Mouse (Mus musculus): ENCODE results near the gene Vamp2.

Vamp2 gene

DNA sequence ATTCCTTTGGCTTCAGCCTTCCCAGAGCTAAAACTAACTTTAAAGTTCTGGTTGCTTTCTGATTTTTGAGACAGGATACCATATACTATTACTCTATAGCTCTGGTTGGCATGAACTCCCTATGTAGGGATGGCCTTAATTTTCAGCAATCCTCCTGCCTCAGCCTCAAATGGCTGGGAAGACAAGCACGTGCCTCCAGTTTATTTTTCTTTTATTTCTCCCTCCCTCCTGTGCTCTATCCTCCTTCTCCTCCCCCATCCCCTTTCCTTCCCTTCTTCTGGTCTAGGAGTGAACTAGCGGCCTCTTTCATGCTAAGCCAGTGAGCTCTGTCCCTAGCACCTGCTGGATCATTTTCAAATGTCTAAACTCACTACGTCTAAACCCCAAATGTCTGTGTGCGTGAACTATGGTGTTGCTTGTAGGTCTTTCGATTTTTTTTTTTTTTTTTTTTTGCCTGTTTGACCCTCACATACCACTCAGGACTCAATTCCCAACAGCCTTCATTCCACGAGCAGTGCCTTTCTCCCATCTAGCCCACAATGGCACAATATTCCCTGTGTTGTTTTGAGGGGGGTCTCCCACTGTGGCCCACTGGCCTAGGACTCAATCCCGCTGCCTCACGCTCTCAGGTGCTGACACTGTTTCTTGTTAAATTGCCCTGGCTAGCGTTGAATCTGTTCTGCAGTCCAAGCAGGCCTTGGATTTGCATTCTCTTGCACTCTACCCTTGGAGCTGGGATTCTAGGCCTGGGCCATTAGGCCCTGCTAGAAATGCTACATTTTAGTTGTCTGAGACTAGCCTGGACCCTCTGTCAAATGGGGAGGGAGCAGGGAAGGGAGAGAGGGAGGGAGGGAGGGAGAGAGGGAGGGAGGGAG, 23.8 kb upstream of the Vamp2 start:
- no peak for DNase-seq (ENCODE audit: low read depth)

DNA sequence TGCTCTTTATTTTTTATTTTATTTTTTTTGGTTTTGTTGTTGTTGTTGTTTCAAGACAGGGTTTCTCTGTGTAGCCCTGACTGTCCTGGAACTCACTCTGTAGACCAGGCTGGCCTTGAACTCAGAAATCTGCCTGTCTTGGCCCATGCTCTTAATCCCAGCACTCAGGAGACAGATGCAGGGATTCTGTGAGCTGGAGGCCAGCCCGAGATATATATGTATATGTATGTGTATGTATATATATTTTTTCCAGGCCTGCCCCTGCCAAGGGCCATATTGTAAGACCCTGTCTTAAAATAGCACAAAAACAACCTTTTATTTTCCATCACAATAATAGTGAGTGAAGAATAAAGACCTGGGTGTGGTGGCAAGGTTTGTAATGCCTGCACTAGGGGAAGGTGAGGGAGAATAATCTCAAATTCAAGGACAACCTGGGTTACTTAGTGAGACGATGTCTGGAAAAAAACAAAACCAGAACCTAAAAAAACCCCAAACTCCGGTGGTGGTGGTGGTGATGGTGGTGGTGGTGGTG, 22.8 kb upstream of the Vamp2 start:
- DNase-seq (ENCODE audit: low read depth): no peak

DNA sequence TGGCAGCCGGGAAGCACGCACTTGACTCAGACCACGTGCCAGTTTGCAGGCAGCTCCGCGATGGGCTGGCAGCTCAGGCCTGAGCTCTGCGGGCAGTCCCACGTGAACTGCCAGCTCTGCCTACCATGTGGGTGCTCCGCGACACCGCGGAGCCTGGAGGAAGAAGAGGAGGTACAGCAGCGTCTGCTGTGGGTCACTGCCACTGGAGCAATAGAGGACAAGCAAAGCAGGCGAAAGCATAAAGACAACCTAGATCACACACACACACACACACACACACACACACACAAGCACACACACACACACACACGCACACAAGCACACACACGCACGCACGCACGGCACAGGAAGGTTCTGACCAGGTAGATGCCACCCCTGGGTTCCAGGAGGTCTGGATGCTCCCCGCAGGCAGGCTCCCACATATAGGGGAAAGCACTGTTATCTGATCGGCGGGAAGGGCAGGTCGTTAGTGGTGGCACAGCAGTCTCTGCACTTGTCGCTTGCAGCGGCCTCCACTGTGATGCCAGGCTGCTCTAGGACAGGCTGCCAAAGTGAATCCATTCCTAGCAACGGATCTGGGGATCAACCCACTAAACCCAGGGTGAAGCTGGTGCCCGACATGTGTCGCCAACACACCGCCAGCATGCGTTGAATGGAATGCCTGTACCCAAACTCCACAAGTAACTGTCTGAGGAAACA, 22.0 kb upstream of the Vamp2 start:
- DNase-seq (ENCODE audit: low read depth): no peak

DNA sequence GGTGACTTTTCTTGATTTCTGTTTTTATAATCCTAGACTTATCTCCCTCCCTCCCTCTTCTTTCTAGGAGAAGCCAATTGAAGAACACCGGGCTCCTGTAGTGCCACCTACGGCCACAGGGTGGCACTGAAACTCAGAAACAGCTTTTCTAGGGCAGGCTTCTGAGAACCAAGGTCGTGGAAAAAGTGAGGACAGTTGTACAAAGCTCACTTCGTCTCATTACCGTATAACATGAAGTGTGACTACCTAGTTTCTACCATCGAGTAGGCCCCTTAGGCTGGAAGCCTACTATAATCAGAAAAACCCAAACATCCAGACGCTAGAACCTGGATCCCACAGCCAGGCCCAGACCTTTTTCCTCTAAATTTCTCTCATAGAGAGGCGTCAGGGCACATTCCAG, 21.3 kb upstream of the Vamp2 start:
- DNase-seq (ENCODE audit: low read depth): peak; percentile 93

DNA sequence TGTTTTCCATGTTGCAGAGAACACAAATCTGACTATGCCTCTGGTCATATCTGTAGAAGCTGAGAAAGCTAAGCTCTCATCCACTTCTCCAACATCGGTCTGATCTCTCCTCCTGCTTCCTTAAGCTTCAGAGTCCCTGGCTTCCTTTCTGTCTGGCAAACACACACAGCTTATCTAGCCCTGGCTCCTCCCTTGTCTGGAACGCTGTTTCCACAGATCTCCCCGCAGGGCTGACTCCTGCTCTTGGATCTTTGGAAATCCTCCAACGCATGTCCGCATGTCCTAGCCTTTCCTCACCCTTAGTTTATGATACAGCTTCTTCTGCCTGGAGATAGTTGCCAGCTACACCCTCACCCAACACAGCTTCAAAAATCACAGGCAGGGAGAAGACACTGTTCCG, 20.7 kb upstream of the Vamp2 start:
- no peak for DNase-seq (ENCODE audit: low read depth)

DNA sequence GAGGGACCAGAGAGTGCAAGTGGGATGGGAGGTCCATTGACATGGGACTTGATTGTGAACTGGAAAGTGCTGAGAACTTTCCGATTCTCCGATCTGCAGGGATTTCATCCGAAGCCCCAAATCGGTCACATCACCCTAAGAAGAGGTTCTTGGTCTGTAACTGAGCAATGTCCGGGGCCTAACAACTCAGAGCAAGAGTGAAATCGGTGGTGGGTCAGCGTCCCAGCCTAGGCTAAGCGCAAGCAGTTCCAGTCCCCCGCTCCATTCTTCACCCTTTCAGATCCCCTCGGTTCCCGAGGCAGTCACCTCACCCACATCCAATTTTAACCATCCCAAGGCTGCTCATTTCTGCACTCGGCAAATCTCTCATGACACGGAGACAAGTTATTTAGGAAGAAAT, 18.2 kb upstream of the Vamp2 start:
- DNase-seq (ENCODE audit: low read depth): no peak

DNA sequence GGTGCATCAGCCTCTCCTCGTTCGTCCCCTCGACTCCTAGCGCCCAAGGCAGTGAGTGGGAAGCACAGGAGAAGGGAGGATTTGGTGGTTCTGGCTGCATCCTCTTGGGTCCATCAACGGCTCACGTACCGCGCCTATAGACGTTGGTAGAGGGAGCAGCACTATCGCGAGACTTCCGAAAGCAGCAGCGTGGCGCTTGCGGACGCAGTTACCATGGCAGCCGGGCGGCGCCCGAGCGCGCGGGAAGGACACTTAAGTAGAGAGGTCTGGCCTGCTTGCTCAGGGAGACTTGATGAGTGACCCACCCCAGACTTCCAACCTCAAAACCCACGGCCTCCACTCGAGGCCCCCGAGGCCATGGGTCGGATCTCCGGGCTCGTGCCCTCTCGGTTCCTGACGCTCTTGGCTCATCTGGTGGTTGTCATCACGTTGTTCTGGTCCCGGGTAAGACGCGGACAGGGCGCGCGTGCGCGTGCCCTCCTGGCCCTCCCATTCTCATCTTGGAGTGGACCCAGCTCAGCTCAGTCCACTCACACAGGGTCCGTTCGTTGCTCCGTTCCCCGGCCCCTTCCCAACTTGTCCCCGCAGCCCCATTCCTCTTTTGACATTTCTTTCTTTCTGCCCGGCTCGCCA, 17.6 kb upstream of the Vamp2 start, which contains the start of gene Tmem107:
Tmem107 (plus strand) TSS at position 217 of the 633 bp plus-strand sequence.
- DNase-seq (ENCODE audit: low read depth): peak; percentile 90

DNA sequence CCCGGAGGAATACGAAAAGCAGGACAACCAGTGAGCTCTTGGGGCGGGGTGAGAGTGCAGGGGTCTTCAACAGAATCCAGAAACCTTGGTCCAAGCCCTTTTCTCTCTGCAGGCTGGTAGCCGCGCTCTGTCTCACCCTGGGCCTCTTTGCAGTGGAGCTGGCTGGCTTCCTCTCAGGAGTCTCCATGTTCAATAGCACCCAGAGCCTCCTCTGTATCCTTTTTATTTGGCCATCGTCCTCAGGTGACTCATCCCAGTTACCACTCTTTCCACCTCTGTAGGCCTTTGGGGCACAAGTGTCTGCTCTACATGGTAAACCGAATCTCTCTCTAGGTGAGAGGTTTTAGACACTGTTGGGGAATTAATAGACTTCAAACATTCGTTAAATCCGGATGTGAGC, 17.0 kb upstream of the Vamp2 start:
- no peak for DNase-seq (ENCODE audit: low read depth)

DNA sequence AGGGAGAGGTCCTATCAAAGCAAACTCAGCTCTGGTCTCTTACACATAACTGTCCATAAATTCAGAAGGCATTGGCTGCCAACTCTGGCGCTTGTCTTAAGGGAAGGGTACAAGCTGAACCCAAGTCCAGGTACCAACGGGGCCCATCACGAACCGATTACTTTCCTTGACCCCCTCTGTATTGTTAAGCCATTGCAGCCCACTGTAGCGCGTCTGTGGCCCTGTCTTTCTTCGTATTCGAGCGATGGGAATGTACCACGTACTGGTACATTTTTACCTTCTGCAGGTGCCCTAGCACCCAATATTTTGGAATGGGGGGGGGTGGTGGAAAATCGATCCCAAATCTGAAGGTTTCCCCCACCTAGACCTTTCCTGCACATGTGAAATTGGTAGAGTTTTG, 16.1 kb upstream of the Vamp2 start:
- no peak for DNase-seq (ENCODE audit: low read depth)

DNA sequence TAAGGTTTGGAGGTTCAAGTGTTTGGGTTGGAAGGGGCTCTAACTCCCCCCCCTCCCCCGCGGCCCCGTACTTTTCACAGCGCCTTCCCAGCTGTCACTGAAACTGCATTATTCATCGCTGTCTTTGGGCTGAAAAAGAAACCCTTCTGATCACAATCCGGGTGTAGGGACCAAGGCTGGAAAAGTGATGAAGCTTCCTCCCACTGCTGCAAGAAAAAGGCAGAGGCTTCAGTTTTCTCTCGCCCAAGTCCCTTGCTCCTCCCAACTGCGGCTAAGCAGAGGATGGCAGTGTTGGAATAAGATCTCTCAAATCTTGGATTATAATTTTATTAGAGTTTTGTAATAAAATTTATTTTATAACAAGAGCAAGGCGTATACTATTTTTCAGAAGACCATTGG, 15.6 kb upstream of the Vamp2 start:
- no peak for DNase-seq (ENCODE audit: low read depth)

DNA sequence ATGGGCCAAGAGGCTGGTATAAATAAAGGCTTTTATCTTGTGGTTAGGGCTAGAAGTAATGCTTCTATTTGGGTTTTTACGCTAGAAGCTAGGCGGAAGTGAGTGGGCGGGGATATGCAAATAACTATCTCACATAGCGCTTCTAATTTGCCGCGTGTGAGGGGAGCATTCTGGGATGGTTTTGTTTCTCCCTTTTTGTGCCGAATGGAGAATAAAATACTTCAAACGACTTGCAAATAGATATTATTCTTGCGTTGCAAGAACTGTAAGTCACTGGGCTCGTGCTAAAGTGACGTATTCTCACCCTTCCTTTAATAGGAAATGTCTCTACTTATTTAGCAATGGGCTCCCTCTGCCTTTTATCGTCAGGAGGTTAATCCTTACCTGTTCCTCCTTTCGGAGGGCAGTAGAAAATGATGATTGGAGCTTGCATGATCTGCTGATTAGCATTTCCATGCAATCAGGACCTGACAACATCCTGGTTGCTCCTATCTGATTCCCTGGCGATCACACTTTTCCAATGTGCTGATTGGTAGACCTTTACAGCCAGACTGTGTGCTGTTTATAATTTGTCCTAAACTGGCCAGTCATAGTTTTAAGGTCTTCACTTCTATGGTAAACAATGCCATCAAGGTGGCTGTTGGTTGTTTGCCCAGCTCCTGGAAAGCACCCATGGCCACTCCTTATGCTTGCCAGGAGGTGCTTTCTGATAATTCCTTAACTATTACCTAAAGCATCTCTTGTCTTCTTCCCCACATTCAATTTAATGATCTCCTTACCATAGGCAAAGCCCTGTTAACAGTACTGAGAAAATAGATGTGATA, 15.0 kb upstream of the Vamp2 start:
- DNase-seq (ENCODE audit: low read depth): peak; percentile 96

DNA sequence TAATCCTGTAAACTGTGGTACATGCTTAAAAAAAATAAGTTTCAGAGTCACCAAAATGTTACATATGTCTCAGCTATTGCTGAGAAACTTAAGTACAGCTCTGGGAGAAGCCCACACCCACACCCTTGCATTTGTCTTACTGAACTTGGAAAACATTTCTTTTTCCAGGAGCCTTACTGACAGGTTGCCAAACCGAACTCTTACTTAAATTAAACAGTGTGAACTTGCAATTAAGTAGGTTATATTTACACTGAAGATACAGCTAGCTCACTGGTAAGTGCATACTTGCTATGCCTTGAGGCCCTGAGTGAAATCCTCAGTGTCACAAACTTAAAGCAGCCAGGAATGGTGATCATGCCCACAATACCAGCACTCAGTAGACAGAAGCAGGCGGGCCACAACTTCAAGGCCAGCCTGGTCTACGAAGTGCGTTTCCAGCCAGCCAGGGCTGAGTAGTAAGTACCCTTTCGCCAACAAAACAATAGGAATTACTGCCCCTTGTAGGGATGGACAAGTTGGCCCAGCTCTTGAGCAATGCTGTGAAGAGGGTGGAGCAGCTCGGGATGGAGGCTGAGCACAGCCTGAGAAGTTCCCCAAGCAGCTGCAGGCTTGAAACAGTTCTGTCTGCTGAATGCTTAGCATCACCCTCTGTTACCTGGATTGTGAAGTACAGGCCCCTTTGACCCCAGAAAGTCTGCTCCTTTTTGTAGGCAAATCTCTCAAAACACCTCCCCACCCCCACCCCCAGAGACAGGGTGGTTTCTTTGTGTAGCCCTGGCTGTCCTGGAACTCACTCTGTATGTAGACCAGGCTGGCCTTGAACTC, 14.1 kb upstream of the Vamp2 start:
- no peak for DNase-seq (ENCODE audit: low read depth)

DNA sequence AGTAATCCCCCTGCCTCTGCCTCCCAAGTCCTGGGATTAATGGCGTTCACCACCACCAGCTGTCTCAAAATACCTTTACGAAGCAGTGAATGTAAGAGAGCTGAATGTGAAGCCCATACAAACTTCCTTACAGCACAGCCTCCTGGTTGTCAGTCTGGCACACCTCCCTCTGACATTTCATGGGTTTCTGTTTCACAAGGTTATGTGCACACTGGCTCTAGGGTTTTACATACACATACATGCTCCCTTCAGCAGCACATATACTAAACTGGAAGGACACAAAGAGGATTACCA, 13.6 kb upstream of the Vamp2 start:
- DNase-seq (ENCODE audit: low read depth): no peak

DNA sequence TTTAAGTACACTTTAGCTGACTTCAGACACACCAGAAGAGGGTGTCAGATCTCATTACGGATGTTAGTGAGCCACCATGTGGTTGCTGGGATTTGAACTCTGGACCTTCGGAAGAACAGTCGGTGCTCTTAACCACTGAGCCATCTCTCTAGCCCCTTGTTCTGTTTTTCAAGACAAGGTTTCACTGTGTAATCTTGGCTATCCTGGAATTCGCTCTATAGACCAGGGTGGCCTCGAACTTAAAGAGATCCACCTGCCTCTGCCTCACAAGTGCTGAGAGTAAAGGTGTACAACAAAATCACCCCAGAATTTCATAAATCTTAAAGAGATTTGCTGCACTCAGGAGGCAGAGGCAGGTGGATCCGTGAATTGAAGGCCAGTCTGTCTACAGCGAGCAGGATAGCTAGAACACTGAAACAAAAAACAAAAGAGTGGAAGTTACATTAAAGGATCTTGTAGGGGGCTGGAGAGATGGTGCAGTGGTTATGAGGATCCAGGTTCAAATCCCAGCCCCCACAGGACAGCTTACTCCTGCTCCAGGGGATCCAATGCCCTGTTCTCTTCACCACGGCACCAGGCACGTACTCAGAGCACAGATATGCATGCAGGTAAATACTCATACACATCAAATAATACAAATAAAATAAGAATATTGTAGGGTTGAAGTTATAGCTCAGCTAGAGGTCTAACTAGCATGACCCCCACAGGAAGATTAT, 12.4 kb upstream of the Vamp2 start:
- DNase-seq (ENCODE audit: low read depth): no peak

DNA sequence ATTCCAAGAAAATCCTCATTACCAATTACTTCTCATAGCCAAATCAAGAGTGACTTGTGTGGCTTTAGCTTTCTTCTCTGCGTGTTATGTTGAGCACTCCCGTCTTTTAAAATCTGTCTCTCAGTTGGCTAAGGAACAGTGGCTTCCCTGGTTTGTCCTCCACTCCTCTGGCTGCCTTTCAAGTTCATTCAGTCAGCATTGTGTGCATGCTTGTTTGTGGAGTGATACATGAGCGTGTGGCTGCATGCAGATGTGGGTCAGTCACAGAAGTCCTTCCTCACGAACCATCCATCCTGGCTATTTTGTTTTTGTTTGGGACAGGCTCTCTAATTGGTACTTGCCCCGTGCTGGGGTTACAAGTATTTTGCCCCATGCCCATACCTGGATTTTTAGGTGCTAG, 11.7 kb upstream of the Vamp2 start:
- DNase-seq (ENCODE audit: low read depth): no peak

DNA sequence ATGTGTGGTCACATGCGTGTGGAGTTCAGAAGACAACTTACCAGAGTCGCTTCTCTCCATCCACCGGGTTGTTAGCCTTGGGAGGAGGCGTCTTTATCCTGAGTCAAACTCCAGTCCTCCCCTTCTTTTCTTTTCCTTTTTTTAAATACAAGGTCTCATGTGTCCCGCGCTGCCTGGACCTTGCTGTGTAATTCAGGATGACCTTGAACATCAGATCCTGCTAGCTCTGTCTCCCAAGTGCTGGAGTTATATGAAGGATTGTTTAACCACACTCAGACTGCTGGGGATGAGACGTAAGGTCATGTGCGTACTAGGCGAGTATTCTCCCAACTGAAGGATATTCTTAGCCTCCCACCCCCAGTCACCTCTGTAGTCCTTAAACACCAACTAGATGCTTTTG, 11.0 kb upstream of the Vamp2 start:
- no peak for DNase-seq (ENCODE audit: low read depth)

DNA sequence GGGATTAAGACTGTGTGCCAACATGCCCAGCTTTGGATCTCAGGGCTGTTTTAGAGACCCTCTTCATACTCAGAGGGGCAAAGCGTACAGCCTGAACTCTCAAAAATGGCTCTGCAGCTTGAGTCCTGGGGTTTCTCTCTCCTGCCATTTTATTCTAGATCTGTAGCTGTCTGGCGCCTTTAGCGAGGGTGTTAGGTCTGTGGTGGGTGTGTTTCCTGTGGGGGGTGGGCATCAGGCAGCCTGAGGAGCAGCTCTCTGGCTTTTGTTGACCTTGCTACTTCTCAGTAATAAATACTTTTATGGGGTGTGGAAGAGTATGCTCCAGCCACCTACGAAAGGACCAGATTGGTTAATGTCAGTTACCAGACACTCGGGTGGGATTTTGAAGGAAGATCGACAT, 10.2 kb upstream of the Vamp2 start:
- no peak for DNase-seq (ENCODE audit: low read depth)

DNA sequence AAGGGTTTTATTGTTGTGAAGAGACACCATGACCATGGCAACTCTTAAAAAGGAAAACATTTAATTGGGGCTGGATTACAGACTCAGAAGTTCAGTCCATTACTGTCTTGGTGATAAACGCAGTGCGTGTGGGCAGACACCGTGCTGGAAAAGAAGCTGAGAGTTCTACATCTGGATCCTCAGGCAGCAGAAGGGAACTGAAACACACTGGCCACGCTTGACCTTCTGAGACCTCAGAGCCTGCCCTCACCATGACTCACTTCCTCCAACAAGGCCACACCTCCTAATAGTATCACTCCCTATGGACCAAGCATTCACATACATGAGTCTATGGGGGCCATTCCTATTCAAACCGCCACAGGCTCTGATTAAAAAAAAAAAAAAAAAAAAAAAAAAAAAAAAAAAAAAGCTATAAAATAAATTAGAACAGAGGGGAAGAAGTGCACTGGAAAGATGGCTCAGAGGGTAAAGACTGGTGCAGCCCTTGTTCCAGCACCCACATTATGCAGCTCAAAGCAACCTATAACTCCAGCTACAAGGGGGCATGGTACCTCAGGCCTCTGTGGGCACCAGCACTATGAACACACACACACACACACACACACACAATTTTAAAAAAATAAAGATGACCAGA, 9.4 kb upstream of the Vamp2 start:
- DNase-seq (ENCODE audit: low read depth): no peak

DNA sequence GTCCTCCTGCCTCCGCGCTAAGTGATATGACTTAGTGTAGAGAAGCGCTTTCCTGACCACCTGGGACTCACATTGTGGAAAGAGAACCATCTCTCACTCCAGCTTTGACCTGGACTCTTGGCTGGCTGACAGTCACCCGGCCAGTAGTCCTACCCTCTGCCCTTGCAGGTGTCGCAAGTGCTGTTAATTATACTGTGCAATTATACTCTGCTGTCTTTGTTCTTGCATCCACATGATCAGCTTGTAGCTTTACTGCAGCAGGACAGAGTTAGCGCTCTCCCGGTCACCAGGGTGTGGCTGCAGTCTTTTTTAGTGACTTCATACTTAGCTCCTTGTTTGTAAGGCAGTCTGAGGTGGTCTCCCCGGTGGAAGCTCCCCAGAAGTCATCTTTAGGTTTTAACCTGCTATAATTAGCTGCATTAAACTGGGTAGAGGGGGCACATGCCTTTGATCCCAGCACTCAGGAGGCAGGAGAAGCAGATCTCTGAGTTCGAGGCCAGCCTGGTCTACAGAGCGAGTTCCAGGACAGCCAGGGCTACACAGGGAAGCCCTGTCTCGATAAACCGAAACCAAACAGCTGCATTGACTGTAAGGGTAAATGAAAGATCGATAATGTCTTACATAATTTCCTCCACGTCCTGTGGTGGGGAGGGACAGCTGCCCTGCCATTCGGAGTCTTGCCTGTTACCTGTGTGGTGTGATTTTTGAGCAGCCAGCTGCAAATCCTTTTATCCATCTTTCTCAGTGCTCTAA, 8.0 kb upstream of the Vamp2 start:
- no peak for DNase-seq (ENCODE audit: low read depth)
